Mouse (Mus musculus) CH12F3 (cell line): ENCODE results near the gene Exosc9.
"Not testable (repeated sequence)": the region's sequence is repeated elsewhere in the genome, so short reads cannot be mapped to it uniquely, and the experiment has no call there.

Experiments
- in situ Hi-C: fragments of 300-500 bp; cut with MboI; formaldehyde crosslinking; loops from 2 replicates; pipeline ENCODE4 v1.14.3; 2020; ENCODE audit warnings: low sequenced_read_pairs

Gene Exosc9

GRCm38 (mm10) chr3:36551851-36552384 lies 488 bp upstream of the Exosc9 start:
- in situ Hi-C loops: no loop called here

DNA sequence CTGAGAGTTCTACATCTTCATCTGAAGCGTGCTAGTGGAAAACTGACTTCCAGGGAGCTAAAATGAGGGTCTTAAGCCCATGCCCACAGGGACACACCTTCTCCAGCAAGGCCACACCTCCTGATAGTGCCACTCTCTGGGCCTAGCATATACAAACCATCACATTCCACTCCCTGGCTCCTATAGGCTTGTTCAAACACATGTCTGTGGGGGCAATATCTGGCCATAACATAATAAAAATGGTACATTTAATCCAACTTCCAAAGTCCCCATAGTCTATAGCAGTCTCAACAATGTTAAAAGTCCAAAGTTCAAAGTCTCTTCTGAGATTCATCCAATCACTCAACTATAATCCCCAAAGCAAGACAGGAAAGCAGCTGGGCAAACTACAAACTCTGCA lies 5.2 kb downstream of the Exosc9 start:
- in situ Hi-C loops: no loop called here

DNA sequence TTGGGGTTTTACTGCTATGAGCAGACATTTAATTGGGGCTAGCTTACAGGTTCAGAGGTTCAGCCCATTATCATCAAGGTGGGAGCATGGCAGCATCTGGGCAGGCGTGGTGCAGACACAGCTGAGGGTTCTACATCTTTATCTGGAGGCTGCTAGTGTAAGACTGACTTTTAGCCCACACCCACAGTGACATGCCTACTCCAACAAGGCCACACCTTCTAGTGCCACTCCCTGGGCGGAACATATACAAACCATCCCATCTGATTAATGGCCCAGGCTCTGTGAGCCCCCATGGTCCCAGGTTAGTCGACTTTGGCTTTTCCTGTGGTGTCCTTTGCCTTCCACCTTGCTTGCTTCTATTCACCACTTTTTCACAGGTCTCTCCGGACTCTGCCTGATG lies 7.2 kb downstream of the Exosc9 start:
- in situ Hi-C loops: no loop called here

DNA sequence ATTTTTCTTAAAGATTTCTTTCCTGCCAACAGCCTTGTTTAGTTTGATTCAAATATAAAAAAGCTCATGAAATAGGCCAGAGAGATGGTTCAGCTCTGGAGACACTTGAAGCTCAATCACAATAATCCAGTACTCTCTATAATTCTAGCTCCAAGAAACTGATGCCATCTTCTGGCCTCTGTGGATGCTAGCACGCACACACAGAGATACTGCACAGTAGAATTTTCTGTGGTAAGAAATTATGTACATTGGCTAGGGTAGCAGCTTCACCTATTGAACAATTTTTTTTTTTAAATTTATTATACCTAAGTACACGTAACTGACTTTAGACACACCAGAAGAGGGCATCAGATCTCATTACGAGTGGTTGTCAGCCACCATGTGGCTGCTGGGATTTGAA lies 11.3 kb downstream of the Exosc9 start:
- in situ Hi-C loops: no loop called here

DNA sequence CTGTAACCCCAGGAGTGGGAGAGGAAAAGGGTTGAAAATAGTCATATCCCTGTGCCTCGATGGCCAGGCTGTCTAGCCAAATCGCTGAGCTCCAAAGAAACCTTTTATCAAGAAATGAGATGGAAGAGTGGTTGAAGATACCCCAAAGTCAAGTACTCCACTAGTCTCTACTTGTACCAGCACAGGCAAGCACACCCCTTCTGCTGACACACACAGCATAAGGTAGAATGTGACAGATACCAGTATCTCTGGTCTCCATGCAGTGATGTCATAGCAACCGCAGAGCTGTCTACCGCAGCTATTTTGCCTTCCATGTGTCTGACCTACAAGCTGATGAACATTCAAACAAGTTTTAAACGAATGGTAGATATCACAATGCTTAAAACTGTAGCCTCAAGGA lies 17.4 kb downstream of the Exosc9 start:
- in situ Hi-C loops: no loop called here

DNA sequence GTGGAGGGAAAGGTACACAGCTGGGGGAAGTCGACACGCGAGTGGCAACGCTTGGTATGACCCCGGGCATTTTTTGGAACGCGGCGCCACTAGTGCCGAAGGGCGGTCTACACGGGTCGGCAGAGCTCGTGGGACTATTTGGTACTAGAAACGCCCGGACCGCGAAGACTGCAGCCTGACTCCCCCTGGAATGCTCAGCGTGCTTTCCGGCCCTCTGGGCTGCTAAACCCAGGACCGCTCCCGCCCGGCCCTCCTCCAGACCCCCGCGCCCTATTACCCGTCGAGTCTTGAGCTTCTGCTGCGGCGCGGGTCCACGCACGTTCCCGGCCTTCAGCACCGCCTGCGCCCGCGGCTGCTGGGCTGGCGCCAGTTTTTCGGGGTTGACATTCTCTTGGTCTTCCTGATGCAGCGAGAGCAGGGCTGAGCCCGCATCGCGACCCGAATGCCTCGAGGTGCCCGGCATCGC lies 19.0 kb downstream of the Exosc9 start:
- in situ Hi-C loops: no loop called here

DNA sequence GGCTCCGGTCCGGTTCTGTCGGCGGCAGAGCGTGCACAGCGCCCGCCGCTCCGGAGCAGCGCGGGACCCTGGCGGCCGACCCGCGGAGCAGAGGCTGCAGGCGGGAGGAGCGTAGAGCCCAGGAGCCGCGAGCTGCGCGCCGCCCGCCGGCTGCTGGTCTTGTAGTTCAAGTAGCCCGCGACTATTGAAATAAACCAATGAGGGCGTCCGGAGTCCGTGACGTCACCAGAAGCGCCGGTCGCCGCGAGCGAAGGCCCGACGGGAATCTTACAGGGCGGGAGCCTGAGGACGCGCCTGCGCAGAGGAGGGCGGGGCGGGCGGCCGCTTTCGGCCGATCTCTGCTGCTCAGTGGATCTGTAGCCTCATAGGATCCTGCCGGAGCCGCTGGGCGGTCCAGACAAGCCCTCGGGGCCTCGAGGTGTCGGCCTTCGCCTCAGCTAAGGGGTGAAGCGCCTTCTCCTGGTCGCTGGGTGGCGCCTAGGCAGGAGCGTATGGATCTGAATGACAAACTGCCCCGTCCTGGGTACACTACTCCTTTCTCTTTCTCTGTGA lies 19.5 kb downstream of the Exosc9 start, which contains the start of gene Ccna2:
Ccna2 (minus strand) TSS at position 324 of the 552 bp plus-strand sequence.
- in situ Hi-C loops: no loop called here

GRCm38 (mm10) chr3:36598811-36599210 lies 46.4 kb downstream of the Exosc9 start:
- in situ Hi-C loops: no loop called here

- in situ Hi-C loops: not testable (repeated sequence)
These were observed 47.4 kb downstream of the Exosc9 start for GRCm38 (mm10) chr3:36599773-36600172.

DNA sequence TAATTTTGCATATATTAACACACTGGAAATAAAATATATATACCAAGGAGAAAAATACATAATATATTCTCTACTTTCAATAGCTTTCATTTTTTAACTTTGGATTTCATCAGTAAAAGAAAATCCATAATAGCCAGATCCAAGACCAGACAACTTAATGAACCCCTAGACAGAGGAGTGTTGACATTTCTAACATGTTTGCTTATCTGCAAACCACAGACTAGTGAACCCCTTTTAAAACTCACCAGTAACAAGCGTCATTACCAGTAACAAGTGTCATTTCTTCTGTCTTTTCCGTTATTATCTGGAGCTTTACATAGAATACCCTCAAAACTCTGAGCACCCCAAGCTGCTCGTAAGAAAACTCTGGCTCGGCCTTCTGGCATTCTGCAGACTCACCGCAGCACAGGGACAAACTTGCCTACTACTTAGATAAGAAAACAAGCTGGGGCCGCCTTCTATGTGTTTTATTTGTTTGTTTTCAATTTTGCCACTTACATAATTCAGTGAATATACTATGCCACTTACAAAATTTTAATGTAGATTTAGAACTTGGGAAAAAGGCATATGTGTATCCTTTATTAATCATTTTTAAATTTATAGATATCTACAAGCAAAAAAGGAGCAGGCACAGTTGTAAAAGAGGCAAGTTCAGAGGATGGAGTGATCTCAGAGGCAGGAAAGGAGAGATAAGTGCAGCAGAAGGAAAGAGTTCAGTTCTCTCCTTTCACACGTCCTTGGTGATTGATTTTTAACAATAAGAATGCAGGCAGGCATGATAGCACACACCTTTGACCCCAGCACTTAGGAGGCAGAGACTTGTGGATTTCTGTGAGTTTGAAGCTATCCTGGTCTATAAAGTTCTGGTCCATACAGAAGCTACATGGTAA lies 53.7 kb downstream of the Exosc9 start:
- in situ Hi-C loops: no loop called here

DNA sequence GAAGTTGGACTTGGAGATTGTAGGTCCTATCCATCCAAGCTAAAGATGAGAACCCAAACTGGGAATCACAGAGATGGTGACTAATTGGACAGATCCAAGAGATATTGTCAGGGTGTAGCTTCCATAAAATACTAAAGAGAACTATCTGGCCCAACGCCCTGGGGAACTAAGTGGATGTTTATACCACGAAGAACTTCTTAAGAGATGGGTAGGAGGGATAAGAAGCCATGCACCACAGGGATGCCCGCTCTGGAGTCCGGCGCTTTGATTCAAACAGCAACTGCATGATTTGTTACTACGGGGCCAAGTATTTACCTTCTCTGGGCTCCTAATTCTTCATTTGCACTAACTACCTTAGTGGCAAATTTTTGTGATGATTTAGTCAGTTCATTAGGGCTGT lies 60.3 kb downstream of the Exosc9 start:
- in situ Hi-C loops: no loop called here

- in situ Hi-C loops: no loop called here
These were observed 60.9 kb downstream of the Exosc9 start, which contains the start of gene Bbs7 for GRCm38 (mm10) chr3:36613202-36613907. TSS of gene Bbs7 (minus strand) at chr3:36613477.

DNA sequence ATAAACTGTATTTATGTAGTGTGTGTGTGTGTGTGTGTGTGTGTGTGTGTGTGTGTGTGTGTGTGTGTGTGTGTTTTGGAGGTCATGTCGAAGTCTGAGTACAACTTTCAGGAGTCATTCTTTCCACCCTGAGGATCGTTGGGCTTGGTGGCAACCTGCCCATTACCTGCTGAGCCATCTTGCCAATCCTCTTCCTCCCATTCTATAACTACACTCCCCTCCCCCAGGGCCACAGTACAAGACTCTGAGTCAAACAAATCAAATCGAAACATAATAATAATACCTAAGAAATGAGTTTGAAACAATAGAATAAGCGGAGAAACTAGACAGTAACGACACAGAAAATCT lies 61.5 kb downstream of the Exosc9 start:
- in situ Hi-C loops: no loop called here
